Comparison of ENCODE assay signal across 7 mouse cellular contexts in genomic region chr17:34123518-34123917, GRCm38 (mm10). TPM values are rescaled to one million over a fixed set of nuclear protein-coding genes. Genes with fewer than 3 reads are reported as not detected.
DNase-seq lines count a peak whose midpoint lies in the region; ATAC-seq and TF ChIP-seq lines count a peak whose summit lies in the region.

No protein-coding gene starts in this region.

- peak overlapping the region; percentile 80 for H3K4me2 ChIP-seq in intestine, embryonic 15.5 days (replicated peaks)

- H3ac ChIP-seq in C2C12 (ENCODE audit: control insufficient read depth, insufficient read length, low read depth): peak overlapping the region; percentile 27

- H3K36me3 ChIP-seq in C2C12 (ENCODE audit: control insufficient read depth, insufficient read depth): peaks cover 13% of the 10 kb centered on the region
- peaks cover 15% of the 10 kb centered on the region for H3K36me3 ChIP-seq in forebrain, embryonic 10.5 days (replicated peaks)
- 0 out of 2 replicates have a peak, but pooled peaks cover 2% of the 10 kb centered on the region for H3K36me3 ChIP-seq in intestine, embryonic 15.5 days
- H3K36me3 ChIP-seq in midbrain, embryonic 10.5 days: peaks cover 16% of the 10 kb centered on the region

- peak overlapping the region; percentile 100 for H3K27ac ChIP-seq in forebrain, embryonic 10.5 days
- peak overlapping the region; percentile 100 for H3K27ac ChIP-seq in intestine, embryonic 15.5 days
- H3K27ac ChIP-seq in midbrain, embryonic 10.5 days (replicated peaks): peak overlapping the region; percentile 99

- H3K4me3 ChIP-seq in C2C12 (ENCODE audit: insufficient read depth, poor library complexity, severe bottlenecking): peak overlapping the region; percentile 86
- H3K4me3 ChIP-seq in forebrain, embryonic 10.5 days: peak overlapping the region; percentile 95
- H3K4me3 ChIP-seq in intestine, embryonic 15.5 days (replicated peaks): peak overlapping the region; percentile 92
- peak overlapping the region; percentile 99 for H3K4me3 ChIP-seq in midbrain, embryonic 10.5 days

- no peaks in the 10 kb centered on the region for H3K27me3 ChIP-seq in C2C12 (ENCODE audit: control insufficient read depth, insufficient read depth, insufficient read length)
- H3K27me3 ChIP-seq in forebrain, embryonic 10.5 days (ENCODE audit: poor library complexity, severe bottlenecking): peaks cover 10% of the 10 kb centered on the region
- no peaks in the 10 kb centered on the region for H3K27me3 ChIP-seq in intestine, embryonic 15.5 days (replicated peaks)
- H3K27me3 ChIP-seq in midbrain, embryonic 10.5 days (ENCODE audit: low read depth, poor library complexity, severe bottlenecking): peaks cover 14% of the 10 kb centered on the region; the same call in 1 of the 2 replicates

- peak; percentile 63 for DNase-seq in 3T3-L1 (ENCODE audit: low read depth, low spot score)
- DNase-seq in forebrain, embryonic 10.5 days (ENCODE audit: extremely low spot score, low spot score): no peak
- DNase-seq in midbrain, embryonic 10.5 days (ENCODE audit: low spot score): peak; percentile 39
- DNase-seq in B cell, adult 2 months: no peak

- H3K9me3 ChIP-seq in forebrain, embryonic 10.5 days: no peaks in the 10 kb centered on the region
- no peaks in the 10 kb centered on the region for H3K9me3 ChIP-seq in intestine, embryonic 15.5 days
- H3K9me3 ChIP-seq in midbrain, embryonic 10.5 days (replicated peaks): no peaks in the 10 kb centered on the region

- H3K4me1 ChIP-seq in forebrain, embryonic 10.5 days: peaks cover 56% of the 10 kb centered on the region
- peaks cover 30% of the 10 kb centered on the region for H3K4me1 ChIP-seq in intestine, embryonic 15.5 days (replicated peaks)
- peaks cover 39% of the 10 kb centered on the region for H3K4me1 ChIP-seq in midbrain, embryonic 10.5 days

- TF ChIP-seq CTCF in C2C12 (IDR thresholded peaks at IDR 0.05; ENCODE audit: control insufficient read depth, insufficient read depth, insufficient read length): no peak

- peaks cover 45% of the 10 kb centered on the region for H3K79me3 ChIP-seq in C2C12 (ENCODE audit: low read depth)

- no peak for ATAC-seq in intestine, embryonic 15.5 days
- no peak for ATAC-seq in megakaryocyte-erythroid progenitor cell, adult 5-6 weeks (replicated peaks; ENCODE audit: low FRiP score, low TSS enrichment, poor library complexity, severe bottlenecking)

- 17% methylated on average over 2 of the region's 2 CpGs for WGBS in forebrain, embryonic 10.5 days
- 0% methylated on average over 2 of the region's 2 CpGs for WGBS in intestine, embryonic 15.5 days
- 18% methylated on average over 2 of the region's 2 CpGs for WGBS in midbrain, embryonic 10.5 days

- H3K9ac ChIP-seq in intestine, embryonic 15.5 days: peak overlapping the region; percentile 79

- peaks cover 87% of the 10 kb centered on the region for H3K79me2 ChIP-seq in C2C12 (ENCODE audit: control insufficient read depth, insufficient read depth)

TF ChIP-seq in C2C12, 6 proteins besides CTCF, POLR2A, EP300 and RAD21:
- TF ChIP-seq MYOD1 (IDR thresholded peaks at IDR 0.05; ENCODE audit: control insufficient read depth, insufficient read length, low read depth) (no peak), CEBPB (IDR thresholded peaks at IDR 0.05; ENCODE audit: low read depth) (no peak), FOSL1 (IDR thresholded peaks at IDR 0.05; ENCODE audit: insufficient read depth, low read length, poor library complexity, severe bottlenecking) (no peak), MYOG (IDR thresholded peaks at IDR 0.05; ENCODE audit: control insufficient read depth, extremely low read depth, insufficient read length) (no peak), MAX (IDR thresholded peaks at IDR 0.05) (no peak), USF1 (IDR thresholded peaks at IDR 0.05; ENCODE audit: low read depth) (no peak)

RNA-seq across cellular contexts. Expression of gene Brd2, which starts 1.1 kb away (rescaled TPM):
- 127 TPM for polyA plus RNA-seq in C2C12 (2012; fragmentation: generic; extraction: Trizol)
- 121 and 134 TPM in 2 replicates for polyA plus RNA-seq in forebrain, embryonic 10.5 days (2016; fragmentation: Nextera tagmentation; extraction: Ambion mirVana)
- 88.2 and 90.7 TPM in 2 replicates for polyA plus RNA-seq in intestine, embryonic 15.5 days (2015; fragmentation: Nextera tagmentation; extraction: Ambion mirVana)
- 126 and 137 TPM in 2 replicates for polyA plus RNA-seq in midbrain, embryonic 10.5 days (2016; fragmentation: Nextera tagmentation; extraction: Ambion mirVana)
- 173 and 198 TPM in 2 replicates for total RNA-seq in megakaryocyte-erythroid progenitor cell, adult 5-6 weeks (2014; fragmentation: Nextera tagmentation)
- total RNA-seq in megakaryocyte-erythroid progenitor cell, adult 5-6 weeks (2017): 312 and 511 TPM in 2 replicates

RNA-seq across cellular contexts. Expression of gene H2-DMa, which starts 4.2 kb away (rescaled TPM):
- polyA plus RNA-seq in C2C12 (2012; fragmentation: generic; extraction: Trizol): 5.2 TPM
- polyA plus RNA-seq in forebrain, embryonic 10.5 days (2016; fragmentation: Nextera tagmentation; extraction: Ambion mirVana): 4.5 and 6.9 TPM in 2 replicates
- 11.3 and 13.4 TPM in 2 replicates for polyA plus RNA-seq in intestine, embryonic 15.5 days (2015; fragmentation: Nextera tagmentation; extraction: Ambion mirVana)
- polyA plus RNA-seq in midbrain, embryonic 10.5 days (2016; fragmentation: Nextera tagmentation; extraction: Ambion mirVana): 6.4 and 9.5 TPM in 2 replicates
- 26.4 and 41.6 TPM in 2 replicates for total RNA-seq in megakaryocyte-erythroid progenitor cell, adult 5-6 weeks (2014; fragmentation: Nextera tagmentation)
- 35.0 and 36.7 TPM in 2 replicates for total RNA-seq in megakaryocyte-erythroid progenitor cell, adult 5-6 weeks (2017)

RNA-seq across cellular contexts. Expression of gene H2-DMb2, which starts 19.6 kb away (rescaled TPM):
- not detected for polyA plus RNA-seq in C2C12 (2012; fragmentation: generic; extraction: Trizol)
- 0.16 and 0.26 TPM in 2 replicates for polyA plus RNA-seq in forebrain, embryonic 10.5 days (2016; fragmentation: Nextera tagmentation; extraction: Ambion mirVana)
- polyA plus RNA-seq in intestine, embryonic 15.5 days (2015; fragmentation: Nextera tagmentation; extraction: Ambion mirVana): 0.68 and 0.83 TPM in 2 replicates
- 0.12 TPM in 1 of 2 replicates, not detected in the other for polyA plus RNA-seq in midbrain, embryonic 10.5 days (2016; fragmentation: Nextera tagmentation; extraction: Ambion mirVana)
- 0.81 and 2.9 TPM in 2 replicates for total RNA-seq in megakaryocyte-erythroid progenitor cell, adult 5-6 weeks (2014; fragmentation: Nextera tagmentation)
- total RNA-seq in megakaryocyte-erythroid progenitor cell, adult 5-6 weeks (2017): not detected in 2 replicates

RNA-seq across cellular contexts. Expression of gene H2-DMb1, which starts 29.4 kb away (rescaled TPM):
- not detected for polyA plus RNA-seq in C2C12 (2012; fragmentation: generic; extraction: Trizol)
- polyA plus RNA-seq in forebrain, embryonic 10.5 days (2016; fragmentation: Nextera tagmentation; extraction: Ambion mirVana): 0.24 and 0.81 TPM in 2 replicates
- polyA plus RNA-seq in intestine, embryonic 15.5 days (2015; fragmentation: Nextera tagmentation; extraction: Ambion mirVana): 3.2 TPM in 2 replicates
- polyA plus RNA-seq in midbrain, embryonic 10.5 days (2016; fragmentation: Nextera tagmentation; extraction: Ambion mirVana): 0.39 TPM in 1 of 2 replicates, not detected in the other
- total RNA-seq in megakaryocyte-erythroid progenitor cell, adult 5-6 weeks (2014; fragmentation: Nextera tagmentation): 3.8 and 9.1 TPM in 2 replicates
- total RNA-seq in megakaryocyte-erythroid progenitor cell, adult 5-6 weeks (2017): 10.1 and 22.9 TPM in 2 replicates

RNA-seq across cellular contexts. Expression of gene H2-Oa, which starts 31.4 kb away (rescaled TPM):
- polyA plus RNA-seq in C2C12 (2012; fragmentation: generic; extraction: Trizol): not detected
- polyA plus RNA-seq in forebrain, embryonic 10.5 days (2016; fragmentation: Nextera tagmentation; extraction: Ambion mirVana): 0.12 and 0.43 TPM in 2 replicates
- polyA plus RNA-seq in intestine, embryonic 15.5 days (2015; fragmentation: Nextera tagmentation; extraction: Ambion mirVana): 0.66 and 0.85 TPM in 2 replicates
- 0.37 and 0.50 TPM in 2 replicates for polyA plus RNA-seq in midbrain, embryonic 10.5 days (2016; fragmentation: Nextera tagmentation; extraction: Ambion mirVana)
- total RNA-seq in megakaryocyte-erythroid progenitor cell, adult 5-6 weeks (2014; fragmentation: Nextera tagmentation): 6.2 and 15.1 TPM in 2 replicates
- total RNA-seq in megakaryocyte-erythroid progenitor cell, adult 5-6 weeks (2017): 0.75 and 5.8 TPM in 2 replicates

Comparison
In these comparisons a context has a peak if more than half of its experiments do, and no peak if none do; other contexts are left out.
1. DNase-seq: peak in 3T3-L1 (single experiment) and midbrain, embryonic 10.5 days (single experiment); none in forebrain, embryonic 10.5 days (single experiment) and B cell, adult 2 months (0 of 2).
2. Peak in every context shown above with its lines, with median percentiles within 50 percentile points of each other: H3K4me3 ChIP-seq and H3K27ac ChIP-seq.